Mouse (Mus musculus) testis, adult 2 months (tissue): ENCODE results near the gene Aim2. TPM values are rescaled to one million over a fixed set of nuclear protein-coding genes. Genes with fewer than 3 reads are reported as not detected.
A peak's percentile ranks its signal among the peaks of the same experiment; 100 is the strongest.

ENCODE experiments used
- H3K27ac ChIP-seq: fragments of 200-500 bp; 2 replicates; pipeline ENCODE4 v1.5.1; 2012; ENCODE audit warnings: low read depth, low read length; ENCODE audit not compliant: control insufficient read depth, insufficient read depth
- H3K27me3 ChIP-seq: fragments of 200-500 bp; 2 replicates; pipeline ENCODE4 v1.6.1; 2012; ENCODE audit warnings: mild to moderate bottlenecking, low read length, moderate library complexity; ENCODE audit not compliant: control insufficient read depth, insufficient read depth
- H3K36me3 ChIP-seq: fragments of 200-500 bp; 2 replicates; pipeline ENCODE4 v1.6.1; 2012; ENCODE audit warnings: mild to moderate bottlenecking, low read length; ENCODE audit not compliant: control insufficient read depth, insufficient read depth
- H3K4me1 ChIP-seq: fragments of 200-500 bp; 2 replicates; pipeline ENCODE4 v1.6.1; 2012; ENCODE audit warnings: low read length; ENCODE audit not compliant: control insufficient read depth, insufficient read depth
- H3K4me3 ChIP-seq: fragments of 200-500 bp; 2 replicates; pipeline ENCODE4 v1.5.1; 2012; ENCODE audit warnings: low read depth, mild to moderate bottlenecking, low read length, moderate library complexity, mixed read lengths; ENCODE audit not compliant: control insufficient read depth
- CTCF ChIP-seq: fragments of 200-500 bp; IDR thresholded peaks from 2 replicates; pipeline ENCODE4 v1.5.1; 2012; ENCODE audit warnings: low read depth, mild to moderate bottlenecking, inconsistent platforms, low read length, moderate library complexity; ENCODE audit not compliant: control insufficient read depth, insufficient read depth, insufficient replicate concordance
- POLR2A ChIP-seq: fragments of 200-500 bp; IDR thresholded peaks from 2 replicates; pipeline ENCODE4 v1.6.1; 2012; ENCODE audit warnings: low read depth, mild to moderate bottlenecking, inconsistent platforms, low read length, moderate library complexity; ENCODE audit not compliant: control insufficient read depth
- polyA plus RNA-seq: library from polyadenylated mRNA; depleted of rRNA; stranded (reverse); fragments of >200 nt; gene quantifications from 2 replicates; pipeline ENCODE4 v1.2.3, GENCODE M21; 2012

Gene Aim2
- polyA plus RNA-seq, 1 experiment: 0.27 TPM

DNA sequence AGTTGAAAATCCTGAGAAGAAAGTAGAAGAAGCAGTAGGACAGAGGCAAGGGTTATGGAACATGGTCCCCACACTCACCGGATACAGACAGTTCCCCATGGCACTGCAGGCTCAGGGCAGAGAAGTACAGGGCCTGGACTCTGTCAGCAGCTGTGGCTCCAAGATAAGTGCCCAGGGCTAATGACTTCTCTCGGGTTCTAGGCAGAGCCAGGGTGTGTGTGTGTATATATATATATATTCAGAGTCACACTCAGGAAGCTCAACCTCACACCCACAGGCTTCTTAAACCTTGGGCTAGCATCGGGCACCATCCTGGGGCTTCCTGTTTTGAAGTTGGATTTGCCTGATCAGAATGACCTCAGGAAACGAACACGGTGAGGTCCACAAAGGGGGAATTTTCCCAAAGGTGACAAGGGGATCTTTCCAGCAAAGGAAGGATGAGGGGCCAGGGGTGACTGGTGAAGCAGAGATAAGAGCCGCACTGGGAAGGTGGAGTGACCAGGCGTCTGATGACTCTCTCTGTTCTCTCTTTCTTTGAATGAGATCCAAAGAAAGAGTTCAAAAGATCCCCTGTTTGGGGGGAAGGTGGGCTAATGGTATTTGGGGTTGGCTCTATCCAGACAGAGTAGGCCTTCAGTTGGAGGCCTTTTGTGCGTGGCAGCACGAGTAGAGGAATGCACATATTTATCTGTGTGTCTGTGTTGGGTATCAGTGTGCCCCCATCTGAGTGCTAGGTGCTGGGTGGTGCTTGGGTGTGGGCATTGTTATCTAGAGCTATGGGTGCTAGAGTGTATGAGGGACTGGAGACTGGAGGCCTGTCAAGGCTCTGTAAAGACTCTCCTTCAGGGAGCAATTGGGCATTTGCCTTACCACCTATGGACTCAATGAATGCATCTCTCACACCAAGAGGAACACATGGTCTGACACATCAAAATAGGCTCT is 17.1 kb upstream of the Aim2 start, which contains the start of gene Ackr1:
Gene Ackr1, minus strand, starts transcription at position 439 of the 942 bp plus-strand sequence.
- Histone ChIP-seq H3K4me3 (no peak within 1 kb of the TSS), H3K36me3 (no peaks in the 10 kb centered on the region), H3K27me3 (no peaks in the 10 kb centered on the region), H3K27ac (no peak within 1 kb of the TSS), H3K4me1 (peaks cover 4% of the 10 kb centered on the region; the same call in 1 of the 2 replicates)
- TF ChIP-seq CTCF (no peak), POLR2A (no peak)

DNA sequence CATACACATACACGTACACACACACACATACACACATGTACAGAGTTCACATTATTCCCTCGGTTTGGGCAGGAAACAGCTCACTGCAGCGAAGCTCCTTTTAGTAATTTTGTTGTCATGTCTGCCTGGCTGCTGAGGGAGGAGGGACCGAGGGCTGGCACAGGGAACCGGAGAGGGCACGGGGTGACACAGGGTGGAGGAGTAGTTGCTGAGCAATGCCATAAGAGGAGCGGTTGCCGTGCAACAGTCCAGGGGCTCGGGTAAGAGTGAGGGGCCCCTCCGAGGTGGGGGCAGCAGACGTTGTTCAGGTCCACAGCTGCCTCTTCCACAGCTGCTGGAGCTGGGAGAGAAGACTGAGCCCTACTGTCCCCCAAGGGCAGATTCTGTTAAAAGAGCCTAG is 14.8 kb upstream of the Aim2 start:
- Histone ChIP-seq H3K4me1 (peaks cover 4% of the 10 kb centered on the region; the same call in 1 of the 2 replicates), H3K4me3 (no peak overlapping the region), H3K36me3 (no peaks in the 10 kb centered on the region), H3K27me3 (no peaks in the 10 kb centered on the region), H3K27ac (no peak overlapping the region)
- TF ChIP-seq CTCF (no peak), POLR2A (no peak)

DNA sequence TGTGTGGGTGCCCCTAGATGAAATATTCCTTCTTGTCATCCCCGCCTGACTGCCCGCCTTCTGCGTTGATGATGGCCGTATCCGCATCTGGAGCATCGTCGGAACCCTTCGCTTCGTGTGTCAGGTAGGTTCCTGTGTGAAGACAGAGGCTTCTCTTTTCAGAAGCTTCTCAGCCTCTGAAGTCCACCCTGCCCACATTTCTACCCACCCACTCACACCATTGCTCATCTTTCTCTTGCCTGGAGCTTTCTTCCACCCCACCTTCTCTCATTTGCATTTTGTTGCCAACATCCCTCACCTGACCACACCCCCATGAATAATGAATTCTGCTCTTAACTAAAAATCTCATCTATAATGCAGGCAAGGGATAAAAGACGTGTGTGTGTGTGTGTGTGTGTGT is 13.7 kb upstream of the Aim2 start:
- TF ChIP-seq CTCF (no peak), POLR2A (no peak)
- Histone ChIP-seq H3K4me3 (no peak overlapping the region), H3K4me1 (peaks cover 4% of the 10 kb centered on the region; the same call in 1 of the 2 replicates), H3K27me3 (no peaks in the 10 kb centered on the region), H3K27ac (no peak overlapping the region), H3K36me3 (no peaks in the 10 kb centered on the region)

DNA sequence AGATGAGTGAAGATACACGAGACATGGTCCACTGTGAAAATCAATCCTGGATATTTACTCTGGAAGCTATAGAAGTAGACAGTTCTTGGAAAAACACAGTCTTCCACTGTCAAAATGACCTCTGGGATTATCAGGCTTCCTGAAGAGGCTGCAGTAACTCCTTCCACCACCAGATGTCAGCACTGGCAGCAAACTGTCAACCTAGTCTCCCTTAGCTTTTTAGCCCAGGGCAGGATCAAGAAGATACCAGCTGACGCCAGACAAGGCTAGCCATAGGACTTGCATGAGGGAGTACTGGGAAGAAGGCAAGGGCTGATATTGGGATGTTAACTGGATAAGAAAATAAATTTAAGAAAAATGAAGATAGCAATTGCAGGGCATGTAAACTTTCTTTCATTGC is 11.1 kb upstream of the Aim2 start:
- Histone ChIP-seq H3K4me3 (no peak overlapping the region), H3K27me3 (no peaks in the 10 kb centered on the region), H3K4me1 (peaks cover 4% of the 10 kb centered on the region; the same call in 1 of the 2 replicates), H3K36me3 (no peaks in the 10 kb centered on the region), H3K27ac (no peak overlapping the region)
- TF ChIP-seq CTCF (peak; percentile 50; the same call in 1 of the 2 replicates), POLR2A (no peak)

DNA sequence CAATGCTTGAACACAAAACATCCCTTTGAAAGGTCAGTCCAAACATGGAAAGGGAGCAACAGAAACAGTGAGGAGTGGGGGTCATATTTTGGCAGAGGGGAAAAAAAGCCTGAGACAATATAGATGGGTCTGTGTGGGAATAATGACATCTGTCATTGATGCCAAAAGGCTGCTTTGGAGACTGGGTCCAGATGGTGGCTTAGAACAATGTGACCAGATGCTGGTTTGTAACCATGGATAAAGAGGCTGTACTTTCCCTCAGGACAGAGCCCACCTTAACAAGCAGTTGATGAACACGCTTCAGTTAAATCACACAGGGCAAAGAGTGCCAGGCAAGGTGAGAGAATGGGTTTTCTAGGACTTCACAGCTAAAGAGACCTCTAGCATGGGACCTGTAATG is 8.3 kb upstream of the Aim2 start:
- Histone ChIP-seq H3K27me3 (no peaks in the 10 kb centered on the region), H3K27ac (no peak overlapping the region)

DNA sequence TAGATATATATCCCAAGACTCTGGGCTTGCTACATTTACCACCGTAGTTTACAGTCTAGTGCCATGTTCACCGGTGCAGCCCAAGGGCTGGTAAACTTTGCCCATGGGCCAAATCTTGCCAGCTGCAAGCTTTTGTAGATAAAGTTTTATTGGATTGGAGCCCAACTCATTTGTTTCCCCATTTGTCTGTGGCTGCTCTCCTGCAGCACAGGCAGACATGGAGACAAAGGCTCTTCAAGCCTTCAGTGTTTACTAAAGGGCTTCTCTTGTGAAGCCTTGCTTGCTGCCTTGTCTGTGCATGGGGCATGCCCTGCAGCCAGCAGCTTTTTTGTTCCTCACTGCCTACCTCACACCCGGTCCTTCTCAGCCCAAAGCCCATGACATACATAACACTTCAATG is 6.7 kb upstream of the Aim2 start:
- H3K4me3 ChIP-seq: no peak overlapping the region
- no peak overlapping the region for H3K27ac ChIP-seq
- H3K4me1 ChIP-seq: no peaks in the 10 kb centered on the region
- no peak for TF ChIP-seq POLR2A
- no peak for TF ChIP-seq CTCF
- H3K27me3 ChIP-seq: no peaks in the 10 kb centered on the region
- no peaks in the 10 kb centered on the region for H3K36me3 ChIP-seq

More for the DNA sequence above, 8.3 kb upstream of the Aim2 start:
- no peaks in the 10 kb centered on the region for H3K36me3 ChIP-seq
- TF ChIP-seq CTCF: no peak
- no peak for TF ChIP-seq POLR2A
- no peaks in the 10 kb centered on the region for H3K4me1 ChIP-seq
- no peak overlapping the region for H3K4me3 ChIP-seq

DNA sequence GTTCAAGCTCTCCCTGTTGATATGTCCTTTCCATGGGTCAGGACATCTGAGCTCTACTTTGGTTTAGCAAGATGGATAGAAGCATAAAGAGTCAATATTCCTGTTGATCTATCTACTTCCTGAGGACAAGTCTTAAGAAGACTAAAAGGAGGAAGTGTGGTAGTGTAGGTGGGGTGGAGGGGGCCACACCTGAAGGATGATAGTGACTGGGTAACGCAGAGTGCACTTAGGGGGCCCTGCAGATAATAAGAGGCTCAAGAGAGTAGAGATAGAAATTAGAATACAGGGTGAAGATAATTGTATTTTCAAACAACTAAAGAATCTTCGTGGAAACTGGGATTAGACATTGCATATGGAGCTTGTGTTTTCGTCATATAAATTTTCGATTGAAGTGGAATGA is 5.6 kb upstream of the Aim2 start:
- no peak for TF ChIP-seq POLR2A
- no peak for TF ChIP-seq CTCF
- Histone ChIP-seq H3K27me3 (no peaks in the 10 kb centered on the region), H3K4me3 (no peak overlapping the region), H3K27ac (no peak overlapping the region), H3K4me1 (no peaks in the 10 kb centered on the region), H3K36me3 (no peaks in the 10 kb centered on the region)

DNA sequence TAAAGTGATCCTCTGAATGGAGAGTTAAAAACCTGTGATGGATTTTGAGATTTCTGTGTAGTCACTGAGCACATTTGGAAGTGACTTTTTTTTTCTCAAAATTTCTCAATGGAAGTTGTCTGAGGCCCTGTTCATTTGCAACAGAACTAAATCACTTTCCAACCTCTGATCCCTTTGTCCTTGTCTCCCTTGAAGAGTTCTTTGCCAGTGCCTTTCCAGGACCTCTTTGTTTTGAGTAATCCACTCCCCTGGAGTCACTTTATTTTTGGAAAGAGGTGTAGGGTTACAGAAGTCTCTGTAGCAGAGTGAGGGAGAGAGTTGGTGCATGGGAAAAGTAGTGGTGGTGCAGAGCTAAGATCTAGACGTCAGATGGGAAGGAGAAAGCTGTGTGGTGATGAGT is 2.2 kb upstream of the Aim2 start:
- no peaks in the 10 kb centered on the region for H3K27me3 ChIP-seq
- no peak overlapping the region for H3K27ac ChIP-seq
- no peaks in the 10 kb centered on the region for H3K36me3 ChIP-seq
- no peak overlapping the region for H3K4me3 ChIP-seq
- TF ChIP-seq POLR2A (no peak), CTCF (no peak)
- no peaks in the 10 kb centered on the region for H3K4me1 ChIP-seq
